Mouse (Mus musculus): Measurements from ENCODE around the gene Mpp5.

- TF ChIP-seq CTCF (IDR thresholded peaks at IDR 0.05; ENCODE audit: control insufficient read depth, insufficient read depth, low read length) (no peak), POLR2A (IDR thresholded peaks at IDR 0.05; ENCODE audit: borderline replicate concordance, control insufficient read depth, low read depth, low read length) (no peak)
Observed at GRCm38 (mm10) chr12:78773211-78773610, 24.5 kb downstream of the Mpp5 start.
